Mouse (Mus musculus): Measurements from ENCODE around the gene Rhox2e.
"Not testable (repeated sequence)": the region's sequence is repeated elsewhere in the genome, so short reads cannot be mapped to it uniquely, and the experiment has no call there.

GRCm38 (mm10) chrX:37557112-37557511, 26.9 kb downstream of the Rhox2e start, which contains the start of gene Rhox4e:
- TF ChIP-seq USF1 (IDR thresholded peaks at IDR 0.05; ENCODE audit: low read depth, low read length); POLR2A (IDR thresholded peaks at IDR 0.05; ENCODE audit: low read depth, low read length); CTCF (conservative IDR thresholded peaks at IDR 0.05 in 1 of 2, IDR thresholded peaks at IDR 0.05 in 1 of 2; ENCODE audit: low read depth in 2 of 2, low read length in 2 of 2); MAFK (IDR thresholded peaks at IDR 0.05; ENCODE audit: insufficient replicate concordance, low read length); ZC3H11A (IDR thresholded peaks at IDR 0.05; ENCODE audit: low read depth, low read length); CHD2 (IDR thresholded peaks at IDR 0.05; ENCODE audit: low read length); ZKSCAN1 (IDR thresholded peaks at IDR 0.05; ENCODE audit: borderline replicate concordance, low read depth, low read length); CHD1 (IDR thresholded peaks at IDR 0.05; ENCODE audit: low read depth, low read length); EP300 (IDR thresholded peaks at IDR 0.05; ENCODE audit: low read length); GABPA (IDR thresholded peaks at IDR 0.05; ENCODE audit: insufficient replicate concordance, low read depth, low read length); MAX (IDR thresholded peaks at IDR 0.05; ENCODE audit: low read length): not testable (repeated sequence)
